Mouse (Mus musculus) layer of hippocampus, adult 8-10 months (tissue): ENCODE results near the gene Klhl22. TPM values are rescaled to one million over a fixed set of nuclear protein-coding genes. Genes with fewer than 3 reads are reported as not detected.

ENCODE experiments used
- DNase-seq, 2 experiments: peaks; one replicate each; pipeline ENCODE4 v3.0.0; 2022; ENCODE audit warnings: low spot score in 2 of 2
- total RNA-seq, 4 experiments: library from RNA; stranded (reverse); gene quantifications; 2 replicates each; pipeline ENCODE4 v1.2.4; 2022

Gene Klhl22
- total RNA-seq, 4 experiments from 2014 or later = 95.8 to 105 (median 101) TPM

DNA sequence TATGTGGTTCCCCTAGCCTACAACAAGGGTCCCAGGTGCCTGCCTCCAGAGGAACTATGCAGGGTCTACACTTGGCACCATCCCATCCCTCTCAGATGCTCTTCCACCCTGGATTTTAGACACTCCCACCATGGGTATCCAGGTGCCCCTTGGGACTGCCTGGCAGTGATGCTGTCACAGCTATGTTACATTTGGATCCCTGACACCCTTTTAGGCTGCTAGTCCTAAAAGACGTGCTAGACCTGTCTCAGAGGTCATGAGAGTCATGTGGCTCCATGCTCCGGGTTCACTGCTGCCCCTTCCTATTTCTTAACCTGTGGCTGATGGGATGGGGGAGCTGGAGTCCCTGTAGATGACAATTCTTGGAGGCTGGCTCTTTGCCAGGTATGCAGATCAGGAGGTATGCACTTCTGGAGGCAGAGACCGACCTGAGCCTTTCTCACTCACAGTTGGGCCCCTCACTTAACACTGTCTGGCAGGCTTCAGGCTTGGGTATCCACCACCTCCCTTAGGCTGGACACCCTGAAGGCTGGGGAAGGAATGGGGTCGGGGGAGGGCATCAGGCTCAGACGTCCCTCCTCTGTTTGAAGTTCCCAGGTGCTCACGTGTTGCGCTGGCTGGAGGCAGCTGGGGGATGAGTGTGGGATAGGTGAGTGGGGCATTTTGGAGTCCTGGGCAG is 42.5 kb downstream of the Klhl22 start:
- DNase-seq = no peak

DNA sequence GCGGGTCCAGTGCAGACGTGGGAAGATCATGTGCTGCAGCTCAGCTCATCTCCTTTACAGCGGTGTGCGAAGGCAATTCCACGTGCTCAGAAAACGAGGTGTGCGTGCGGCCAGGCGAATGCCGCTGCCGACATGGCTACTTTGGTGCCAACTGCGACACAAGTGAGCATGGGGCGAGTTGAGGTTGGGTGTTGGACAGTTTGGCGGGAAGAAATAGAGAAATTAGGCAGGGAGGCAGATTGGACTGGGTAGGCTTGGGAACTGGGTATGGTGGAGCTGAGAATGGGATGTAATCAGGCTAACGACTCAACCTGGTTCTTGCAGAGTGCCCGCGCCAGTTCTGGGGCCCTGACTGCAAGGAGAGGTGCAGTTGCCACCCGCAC is 43.0 kb downstream of the Klhl22 start:
- no peak for DNase-seq

DNA sequence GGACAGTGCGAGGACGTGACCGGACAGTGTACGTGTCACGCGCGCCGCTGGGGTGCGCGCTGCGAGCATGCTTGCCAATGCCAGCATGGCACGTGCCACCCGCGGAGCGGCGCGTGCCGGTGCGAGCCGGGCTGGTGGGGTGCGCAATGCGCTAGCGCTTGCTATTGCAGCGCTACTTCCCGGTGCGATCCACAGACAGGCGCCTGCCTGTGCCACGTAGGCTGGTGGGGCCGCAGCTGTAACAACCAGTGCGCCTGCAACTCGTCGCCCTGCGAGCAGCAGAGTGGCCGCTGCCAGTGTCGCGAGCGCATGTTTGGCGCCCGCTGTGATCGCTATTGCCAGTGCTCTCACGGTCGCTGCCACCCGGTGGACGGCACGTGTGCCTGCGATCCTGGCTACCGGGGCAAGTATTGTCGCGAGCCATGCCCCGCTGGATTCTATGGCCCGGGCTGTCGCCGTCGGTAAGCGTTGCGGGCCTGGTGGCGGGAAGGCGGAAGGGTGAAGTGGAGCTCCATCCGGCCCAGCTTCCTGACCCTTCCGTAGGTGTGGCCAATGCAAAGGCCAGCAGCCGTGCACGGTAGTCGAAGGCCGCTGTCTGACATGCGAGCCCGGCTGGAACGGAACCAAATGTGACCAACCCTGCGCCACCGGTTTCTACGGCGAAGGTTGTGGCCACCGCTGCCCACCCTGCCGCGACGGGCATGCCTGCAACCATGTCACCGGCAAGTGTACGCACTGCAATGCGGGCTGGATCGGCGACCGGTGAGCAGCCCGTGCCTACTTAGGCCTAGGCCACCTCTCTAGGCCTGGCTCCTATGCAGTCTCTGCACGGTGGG is 43.6 kb downstream of the Klhl22 start:
- peak in 1 of 2 experiments; percentile 40 for DNase-seq

DNA sequence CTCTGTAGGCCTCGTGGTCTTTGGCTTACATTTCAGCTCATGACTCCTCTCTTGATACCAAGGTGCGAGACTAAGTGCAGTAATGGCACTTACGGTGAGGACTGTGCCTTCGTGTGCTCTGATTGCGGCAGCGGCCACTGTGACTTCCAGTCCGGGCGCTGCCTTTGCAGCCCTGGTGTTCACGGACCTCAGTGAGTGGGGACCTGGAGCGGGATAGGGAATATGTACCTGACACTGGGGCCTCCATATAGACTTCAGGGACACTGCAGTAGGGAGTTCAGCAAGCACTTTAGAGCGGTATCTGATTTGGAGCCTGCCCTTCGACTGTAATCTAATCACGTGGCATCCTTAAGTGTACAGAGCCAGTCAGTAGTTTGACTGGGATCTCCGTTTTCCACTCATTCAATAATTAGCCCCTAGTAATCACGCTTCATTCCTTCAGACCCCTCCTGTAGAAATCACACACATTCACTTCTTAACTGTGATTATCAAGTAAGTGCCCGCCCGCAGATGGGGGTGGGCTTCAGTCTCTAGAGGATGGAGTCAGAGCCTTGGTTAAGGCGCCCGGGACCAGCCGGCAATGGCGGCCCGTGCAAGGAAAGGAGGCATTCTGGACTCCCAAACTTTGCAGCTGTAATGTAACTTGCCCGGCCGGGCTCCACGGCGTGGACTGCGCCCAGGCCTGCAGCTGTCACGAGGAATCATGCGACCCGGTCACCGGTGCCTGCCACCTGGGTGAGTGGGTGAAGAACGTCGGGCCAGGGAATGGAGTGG is 44.4 kb downstream of the Klhl22 start:
- no peak for DNase-seq

DNA sequence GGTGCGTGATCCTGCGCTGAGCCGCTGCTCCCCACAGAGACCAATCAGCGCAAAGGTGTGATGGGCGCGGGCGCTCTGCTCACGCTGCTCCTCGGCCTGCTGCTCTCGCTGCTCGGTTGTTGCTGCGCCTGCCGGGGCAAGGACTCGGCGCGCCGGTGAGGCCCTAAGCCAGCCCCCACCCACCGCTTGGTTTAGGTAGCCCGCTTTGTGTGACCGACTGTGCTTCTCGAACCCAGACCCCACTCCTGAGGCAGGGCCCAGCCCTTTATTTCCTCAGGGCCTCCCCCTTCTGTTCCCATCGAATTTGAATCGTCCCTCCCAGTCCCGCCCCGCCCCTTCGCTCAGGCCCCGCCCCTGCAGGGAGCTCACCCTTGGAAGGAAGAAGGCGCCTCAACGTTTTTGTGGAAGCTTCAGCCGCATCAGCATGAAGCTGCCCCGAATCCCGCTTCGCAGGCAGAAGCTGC is 45.1 kb downstream of the Klhl22 start:
- DNase-seq = no peak

DNA sequence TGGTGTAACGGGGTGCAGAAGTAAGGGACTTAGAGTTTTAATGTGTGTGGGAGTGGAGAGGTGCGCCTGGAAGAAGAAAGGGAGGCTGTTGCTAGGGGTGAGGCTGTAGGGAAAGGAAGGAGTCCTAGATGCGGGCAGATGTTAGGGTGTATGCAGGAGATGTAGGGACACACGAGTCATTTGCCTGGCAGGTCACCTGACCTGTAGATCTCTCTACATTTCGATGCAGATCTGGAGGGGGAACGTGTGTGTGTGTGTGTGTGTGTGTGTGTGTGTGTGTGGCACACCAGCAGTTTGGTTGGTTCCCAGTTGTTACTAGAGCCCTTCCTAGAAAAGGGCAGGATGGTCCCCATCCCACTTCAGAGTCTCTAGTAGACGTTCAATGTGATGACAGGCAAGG is 45.6 kb downstream of the Klhl22 start:
- DNase-seq = no peak

- peak in 1 of 2 experiments; percentile 41 for DNase-seq
These were observed 47.3 kb downstream of the Klhl22 start for GRCm38 (mm10) chr16:17806581-17807191.

GRCm38 (mm10) chr16:17807192-17808009 is 48.0 kb downstream of the Klhl22 start:
- DNase-seq = peak; percentile 75 to 85

- DNase-seq = no peak
These were observed 49.7 kb downstream of the Klhl22 start for GRCm38 (mm10) chr16:17809125-17809524.

DNA sequence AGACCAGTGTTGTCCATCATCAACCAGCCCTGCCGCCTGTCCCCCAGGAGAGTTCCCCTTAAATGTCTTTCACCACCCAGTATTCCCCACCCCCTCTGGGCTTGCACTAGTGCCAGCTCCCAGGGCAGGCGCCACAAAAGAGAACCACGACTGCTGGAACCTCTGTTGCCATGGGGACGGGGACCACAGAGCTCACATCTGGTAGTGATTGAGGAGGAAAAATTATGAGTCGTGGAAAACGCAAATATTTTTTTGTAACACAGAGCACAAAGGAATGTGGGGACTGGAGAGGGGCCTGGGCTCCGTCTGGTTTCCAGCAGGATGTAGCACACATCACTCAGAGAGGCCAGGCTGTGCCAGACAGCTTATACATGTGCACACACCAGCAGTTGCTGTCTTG is 50.3 kb downstream of the Klhl22 start:
- DNase-seq = no peak

DNA sequence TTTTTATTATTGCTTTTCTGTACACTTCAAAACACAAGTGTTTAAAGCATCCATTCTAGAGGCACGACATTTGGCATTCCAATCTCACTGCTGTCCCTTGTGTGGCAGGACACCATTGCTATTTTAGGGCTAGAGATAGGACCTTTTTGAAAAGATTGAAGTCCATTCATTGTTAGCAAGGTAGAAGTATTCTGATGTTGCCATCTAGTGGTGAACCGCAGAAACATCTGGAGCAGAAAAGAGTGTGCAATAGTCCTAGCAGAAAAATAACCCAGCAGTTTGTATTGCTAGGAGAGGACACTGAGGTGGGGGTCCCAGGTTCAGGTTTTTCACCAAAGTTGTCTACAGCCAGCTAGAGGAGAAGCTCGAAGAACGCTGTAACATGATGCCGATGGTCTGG is 52.7 kb downstream of the Klhl22 start:
- no peak for DNase-seq

DNA sequence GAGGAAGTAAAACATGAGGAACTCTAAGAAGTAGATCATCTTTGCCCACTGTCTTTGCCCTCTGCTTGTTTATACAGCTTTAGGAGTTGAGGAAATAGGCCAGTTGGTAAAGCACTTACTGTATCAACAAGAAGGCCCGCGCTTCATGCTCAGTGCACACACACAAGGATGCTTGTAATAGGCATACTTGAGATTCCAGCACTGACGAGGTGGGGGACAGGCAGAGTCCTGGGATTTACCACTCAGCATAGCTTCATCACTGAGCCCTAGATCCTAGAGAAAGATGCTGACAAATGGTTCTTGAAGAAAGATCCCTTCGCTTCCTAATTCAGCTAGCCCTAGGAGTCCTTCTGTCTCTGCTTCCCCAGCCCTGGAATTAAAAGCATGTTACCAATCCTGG is 53.8 kb downstream of the Klhl22 start:
- no peak for DNase-seq

- DNase-seq = peak in 1 of 2 experiments; percentile 58
These were observed 56.3 kb downstream of the Klhl22 start for GRCm38 (mm10) chr16:17815411-17816402.

DNA sequence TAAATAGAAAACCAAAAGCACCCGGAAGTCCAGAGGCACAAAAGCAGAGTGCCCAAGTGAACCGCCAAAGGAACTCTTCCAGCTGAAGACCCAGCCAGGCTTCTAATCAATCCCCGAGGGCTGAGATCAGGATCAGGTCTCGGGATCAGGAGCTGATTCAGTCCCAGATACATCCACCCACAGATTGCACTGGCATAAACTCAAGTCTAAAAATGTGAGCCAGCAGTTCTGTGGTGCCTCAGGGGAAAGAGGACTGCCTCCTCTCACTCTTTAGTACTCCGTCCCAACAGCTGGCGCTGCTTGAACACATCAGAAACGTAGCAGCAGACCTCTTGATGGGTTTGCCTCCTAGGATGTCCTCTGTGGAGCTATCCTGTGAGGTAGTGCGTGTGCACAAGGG is 57.1 kb downstream of the Klhl22 start:
- no peak for DNase-seq

GRCm38 (mm10) chr16:17826500-17826899 is 67.1 kb downstream of the Klhl22 start:
- DNase-seq = no peak

GRCm38 (mm10) chr16:17828229-17828628 is 68.8 kb downstream of the Klhl22 start:
- DNase-seq = no peak

- no peak for DNase-seq
These were observed 69.4 kb downstream of the Klhl22 start for GRCm38 (mm10) chr16:17828867-17829266.

GRCm38 (mm10) chr16:17830385-17831178 is 71.2 kb downstream of the Klhl22 start:
- DNase-seq = no peak

DNA sequence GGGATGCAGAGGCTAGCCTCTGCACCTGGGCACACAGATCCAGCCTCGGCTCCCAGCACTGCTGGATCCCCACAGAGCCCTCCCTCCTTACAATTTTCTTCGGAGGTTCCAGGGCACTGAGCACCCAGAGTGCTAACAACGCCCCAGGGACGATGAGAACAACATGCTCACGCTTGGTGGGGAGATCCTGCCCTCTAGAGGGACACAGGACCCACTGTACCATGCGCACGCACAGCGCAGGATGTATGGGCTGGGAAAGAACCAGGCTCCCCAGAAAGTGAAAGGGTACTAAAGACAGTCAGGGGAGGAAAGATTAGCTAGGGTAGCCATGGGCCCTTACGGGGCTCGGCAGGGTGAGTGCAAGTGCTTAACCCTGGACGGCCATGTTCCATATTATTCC is 72.4 kb downstream of the Klhl22 start:
- DNase-seq = no peak
